Comparison of ENCODE assay signal across 8 mouse cellular contexts in genomic region chr14:42055451-42055850, GRCm38 (mm10).
A peak's percentile ranks its signal among the peaks of the same experiment; 100 is the strongest.
DNase-seq lines count a peak whose midpoint lies in the region; TF ChIP-seq lines count a peak whose summit lies in the region.
"Not testable (repeated sequence)": the region's sequence is repeated elsewhere in the genome, so short reads cannot be mapped to it uniquely, and the experiment has no call there.

No protein-coding gene starts in this region.

- 71% methylated on average over 12 of the region's 13 CpGs for WGBS in thymus, adult 2 months

- H3K9me3 ChIP-seq in ES-Bruce4 (replicated peaks; ENCODE audit: control insufficient read depth, insufficient read depth, low read length, poor library complexity, severe bottlenecking) = not testable (repeated sequence)

- not testable (repeated sequence) for TF ChIP-seq CTCF in ES-Bruce4 (IDR thresholded peaks at IDR 0.05; ENCODE audit: low read depth, low read length); thymus, adult 2 months (IDR thresholded peaks at IDR 0.05; ENCODE audit: borderline replicate concordance, control insufficient read depth, extremely low read depth, insufficient read depth, low read length, poor library complexity)

- H3K4me1 ChIP-seq in ES-Bruce4 (ENCODE audit: control insufficient read depth, insufficient read depth, low read length); thymus, adult 2 months (replicated peaks; ENCODE audit: control insufficient read depth, insufficient read depth, low read length): not testable (repeated sequence)

- not testable (repeated sequence) for H3K27ac ChIP-seq in ES-Bruce4 (ENCODE audit: insufficient read depth, low read length); thymus, adult 2 months (ENCODE audit: control insufficient read depth, insufficient read depth, low read length)

- H3K9ac ChIP-seq in ES-Bruce4 (ENCODE audit: low read depth, poor library complexity, severe bottlenecking) = not testable (repeated sequence)

- TF ChIP-seq EP300 in ES-Bruce4 (IDR thresholded peaks at IDR 0.05; ENCODE audit: insufficient read depth, low read depth, low read length) = not testable (repeated sequence)

- peak; percentile 1 for DNase-seq in cerebellum, adult 11-12 months
- DNase-seq in heart, adult 11 months = peak; percentile 84
- DNase-seq in layer of hippocampus, adult 11-12 months (ENCODE audit: low spot score) = peak; percentile 1
- DNase-seq in lung, postnatal 4 days = peak; percentile 3 to 20
- peak; percentile 11 to 58 for DNase-seq in spleen, postnatal 4 days (ENCODE audit: low spot score in 2 of 2)
- peak; percentile 0 for DNase-seq in thymus, adult 2 months
- DNase-seq in urinary bladder, adult 2 months (ENCODE audit: low spot score) = peak; percentile 20

- H3K27me3 ChIP-seq in ES-Bruce4 (ENCODE audit: control insufficient read depth, insufficient read depth, low read length, poor library complexity, severe bottlenecking); thymus, adult 2 months (ENCODE audit: control insufficient read depth, insufficient read depth, low read length): not testable (repeated sequence)

- not testable (repeated sequence) for TF ChIP-seq POLR2A in ES-Bruce4 (IDR thresholded peaks at IDR 0.05; ENCODE audit: insufficient read depth, low read length); thymus, adult 2 months (IDR thresholded peaks at IDR 0.05; ENCODE audit: control insufficient read depth, extremely low read depth, insufficient read depth, low read length, poor library complexity)

- H3K36me3 ChIP-seq in ES-Bruce4 (ENCODE audit: control insufficient read depth, insufficient read depth, low read length, poor library complexity, severe bottlenecking); thymus, adult 2 months (ENCODE audit: control insufficient read depth, insufficient read depth, low read length): not testable (repeated sequence)

- peak overlapping the region; percentile 32; the same call in 1 of the 2 replicates for H3K4me3 ChIP-seq in ES-Bruce4 (ENCODE audit: low read depth, low read length)
- H3K4me3 ChIP-seq in thymus, adult 2 months (ENCODE audit: control insufficient read depth, insufficient read depth, low read length) = not testable (repeated sequence)

Comparison
In these comparisons a context has a peak if more than half of its experiments do, and no peak if none do; other contexts are left out.
1. DNase-seq: peak in every context shown above with its lines; median percentile 84 in heart, adult 11 months; 34 in spleen, postnatal 4 days; 20 in urinary bladder, adult 2 months; 12 in lung, postnatal 4 days; 1 in cerebellum, adult 11-12 months; 1 in layer of hippocampus, adult 11-12 months; 0 in thymus, adult 2 months.